Mouse (Mus musculus) heart, embryonic 16.5 days (tissue): ENCODE data around the gene Nup133. TPM values are rescaled to one million over a fixed set of nuclear protein-coding genes. Genes with fewer than 3 reads are reported as not detected.

Source experiments
- ATAC-seq: fragments of 200-750 bp; cut with Nextera tagmentation; replicated peaks from 2 replicates; pipeline ENCODE4 v1.8.0; 2017; ENCODE audit warnings: moderate number of reproducible peaks; ENCODE audit not compliant: insufficient read depth, low FRiP score; ENCODE audit errors: extremely low read depth
- H3K27ac ChIP-seq: fragments of 300-500 bp; sonication (generic); 2 replicates; pipeline ENCODE4 v1.5.1; 2014; ENCODE audit warnings: mild to moderate bottlenecking, low read length, control low read depth, moderate library complexity
- H3K27me3 ChIP-seq: fragments of 300-500 bp; sonication (generic); 2 replicates; pipeline ENCODE4 v1.6.1; 2014; ENCODE audit warnings: low read length, mixed read lengths; ENCODE audit not compliant: control insufficient read depth, insufficient read depth
- H3K36me3 ChIP-seq: fragments of 300-500 bp; sonication (generic); 2 replicates; pipeline ENCODE4 v1.6.1; 2014; ENCODE audit not compliant: control insufficient read depth, insufficient read depth
- H3K4me1 ChIP-seq: fragments of 300-500 bp; sonication (generic); 2 replicates; pipeline ENCODE4 v1.6.1; 2014; ENCODE audit warnings: low read length, mixed read lengths; ENCODE audit not compliant: control insufficient read depth, insufficient read depth
- H3K4me2 ChIP-seq: fragments of 300-500 bp; sonication (generic); 2 replicates; pipeline ENCODE4 v1.6.1; 2014; ENCODE audit warnings: low read depth, mild to moderate bottlenecking, control low read depth, low read length
- H3K4me3 ChIP-seq: fragments of 300-500 bp; sonication (generic); 2 replicates; pipeline ENCODE4 v1.5.1; 2014; ENCODE audit warnings: mild to moderate bottlenecking, control low read depth, low read length
- H3K9ac ChIP-seq: fragments of 300-500 bp; sonication (generic); 2 replicates; pipeline ENCODE4 v1.6.1; 2014; ENCODE audit warnings: low read length, control low read depth
- H3K9me3 ChIP-seq: fragments of 300-500 bp; sonication (generic); replicated peaks from 2 replicates; pipeline ENCODE4 v1.6.1; 2016; ENCODE audit warnings: low read length; ENCODE audit not compliant: control insufficient read depth
- WGBS: fragments of 180-500 bp; shearing (Covaris S2); extraction: QIAGEN DNeasy Blood & Tissue Kit; methylation state at CpG from one replicate; pipeline ENCODE4 v1.1.7; 2014; 5-methylcytosine and 5-hydroxymethylcytosine counted together
- polyA plus RNA-seq: library from polyadenylated mRNA; unstranded; fragments of >200 nt; fragmentation: Nextera tagmentation; extraction: Ambion mirVana; gene quantifications from 2 replicates; pipeline ENCODE4 v1.2.1, GENCODE M21; 2015

Gene Nup133
- polyA plus RNA-seq, 1 experiment from 2014 or later: 21.6 TPM

DNA sequence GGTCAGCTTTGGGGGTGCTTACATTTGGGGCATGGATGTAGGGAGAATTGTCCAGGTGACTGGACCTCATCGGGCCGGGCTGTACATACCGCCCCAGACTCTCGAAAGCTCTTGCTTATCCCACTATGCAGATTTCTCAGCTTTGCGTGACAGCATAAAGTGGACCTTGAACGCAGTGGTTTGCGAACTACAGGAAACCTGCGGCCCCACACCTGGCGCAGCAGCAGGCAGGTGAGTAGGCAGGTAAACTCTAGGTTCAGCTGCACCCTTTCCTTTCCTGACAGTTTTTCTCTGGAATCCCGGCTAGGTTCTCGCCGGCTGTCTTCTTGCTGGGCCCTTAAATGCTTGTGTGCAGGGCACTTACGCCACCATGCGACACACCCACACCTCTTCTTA is 52.7 kb downstream of the Nup133 start:
- H3K27me3 ChIP-seq: peaks cover 45% of the 10 kb centered on the region
- no peak overlapping the region for H3K4me2 ChIP-seq
- ATAC-seq: no peak
- H3K4me3 ChIP-seq: no peak overlapping the region
- 56% methylated on average over 14 of the region's 14 CpGs for WGBS
- H3K9me3 ChIP-seq: no peaks in the 10 kb centered on the region
- H3K36me3 ChIP-seq: peaks cover 3% of the 10 kb centered on the region; the same call in 1 of the 2 replicates
- no peak overlapping the region for H3K27ac ChIP-seq
- no peak overlapping the region for H3K9ac ChIP-seq
- H3K4me1 ChIP-seq: no peaks in the 10 kb centered on the region

DNA sequence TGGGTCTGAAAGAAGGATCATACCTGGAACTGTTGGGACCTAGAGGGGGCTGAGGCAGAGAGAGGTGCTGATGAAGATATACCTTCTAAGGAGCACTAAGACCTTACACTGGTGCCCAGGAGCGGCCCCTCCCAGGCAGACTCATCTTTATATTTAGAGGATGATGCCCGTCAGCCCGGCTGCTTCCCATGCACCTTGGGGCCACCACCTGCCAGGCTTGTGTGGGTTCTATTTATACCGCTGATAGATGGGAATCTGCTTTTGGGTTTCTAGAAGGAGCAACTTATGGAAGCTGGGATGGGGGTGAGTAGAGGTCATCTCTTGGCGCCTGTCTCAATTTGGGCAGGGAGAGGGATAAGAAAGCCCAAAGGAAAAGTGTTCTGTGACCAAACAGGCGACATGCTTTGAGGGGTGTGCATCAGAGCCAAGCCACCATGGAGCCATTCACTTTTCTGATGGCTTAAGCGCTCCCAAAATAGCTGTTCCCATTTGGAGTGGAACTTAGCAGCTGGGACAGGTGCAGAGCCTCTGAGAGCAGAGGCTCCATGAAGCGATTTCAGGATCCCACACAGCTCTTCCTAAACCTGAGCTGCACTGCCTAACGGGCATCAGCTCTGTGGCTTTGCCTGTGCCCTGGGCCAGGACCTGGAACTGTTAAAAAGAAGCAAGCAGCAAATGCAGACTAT is 53.2 kb downstream of the Nup133 start:
- H3K9ac ChIP-seq: no peak overlapping the region
- peaks cover 49% of the 10 kb centered on the region for H3K27me3 ChIP-seq
- no peak overlapping the region for H3K4me2 ChIP-seq
- H3K4me1 ChIP-seq: no peaks in the 10 kb centered on the region
- H3K9me3 ChIP-seq: no peaks in the 10 kb centered on the region
- ATAC-seq: no peak
- peaks cover 1% of the 10 kb centered on the region; the same call in 1 of the 2 replicates for H3K36me3 ChIP-seq
- no peak overlapping the region for H3K4me3 ChIP-seq
- 56% methylated on average over 9 of the region's 9 CpGs for WGBS
- no peak overlapping the region for H3K27ac ChIP-seq

GRCm38 (mm10) chr8:123895230-123895629 is 53.8 kb downstream of the Nup133 start:
- H3K27ac ChIP-seq: no peak overlapping the region

GRCm38 (mm10) chr8:123894502-123895097 is 54.5 kb downstream of the Nup133 start, which contains the start of gene Acta1:
TSS of gene Acta1 (minus strand) at chr8:123894751.
- WGBS: 10% methylated on average over 15 of the region's 15 CpGs
- Histone ChIP-seq H3K27me3 (peaks cover 53% of the 10 kb centered on the region), H3K9ac (no peak within 1 kb of the TSS), H3K4me2 (peak within 1 kb of the TSS; percentile 19; the same call in 1 of the 2 replicates), H3K36me3 (no peaks in the 10 kb centered on the region), H3K4me3 (no peak within 1 kb of the TSS), H3K27ac (no peak within 1 kb of the TSS), H3K4me1 (no peaks in the 10 kb centered on the region), H3K9me3 (no peaks in the 10 kb centered on the region)
- ATAC-seq: no peak

More at GRCm38 (mm10) chr8:123895230-123895629, 53.8 kb downstream of the Nup133 start:
- ATAC-seq: no peak
- Histone ChIP-seq H3K4me3 (no peak overlapping the region), H3K9me3 (no peaks in the 10 kb centered on the region), H3K36me3 (no peaks in the 10 kb centered on the region), H3K27me3 (peaks cover 53% of the 10 kb centered on the region), H3K4me1 (no peaks in the 10 kb centered on the region), H3K4me2 (no peak overlapping the region), H3K9ac (no peak overlapping the region)
- WGBS: 66% methylated on average over 4 of the region's 4 CpGs

DNA sequence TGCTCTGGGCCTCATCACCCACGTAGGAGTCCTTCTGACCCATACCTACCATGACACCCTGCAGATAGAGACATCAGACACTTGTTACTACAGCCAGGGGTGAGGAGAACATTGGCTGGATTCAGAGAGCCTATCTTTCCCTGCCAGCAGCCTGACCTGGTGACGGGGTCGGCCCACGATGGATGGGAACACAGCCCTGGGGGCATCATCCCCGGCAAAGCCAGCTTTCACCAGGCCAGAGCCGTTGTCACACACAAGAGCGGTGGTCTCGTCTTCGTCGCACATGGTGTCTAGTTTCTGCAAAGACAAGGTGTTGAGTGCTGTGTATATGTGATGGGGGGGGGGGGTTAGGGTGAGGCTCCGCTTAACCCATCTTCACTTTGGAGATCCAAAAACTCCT is 55.7 kb downstream of the Nup133 start:
- no peak overlapping the region for H3K4me3 ChIP-seq
- peaks cover 53% of the 10 kb centered on the region for H3K27me3 ChIP-seq
- no peak for ATAC-seq
- H3K9me3 ChIP-seq: no peaks in the 10 kb centered on the region
- H3K4me1 ChIP-seq: no peaks in the 10 kb centered on the region
- WGBS: 57% methylated on average over 11 of the region's 11 CpGs
- H3K4me2 ChIP-seq: no peak overlapping the region
- H3K36me3 ChIP-seq: no peaks in the 10 kb centered on the region
- H3K27ac ChIP-seq: no peak overlapping the region
- no peak overlapping the region for H3K9ac ChIP-seq

DNA sequence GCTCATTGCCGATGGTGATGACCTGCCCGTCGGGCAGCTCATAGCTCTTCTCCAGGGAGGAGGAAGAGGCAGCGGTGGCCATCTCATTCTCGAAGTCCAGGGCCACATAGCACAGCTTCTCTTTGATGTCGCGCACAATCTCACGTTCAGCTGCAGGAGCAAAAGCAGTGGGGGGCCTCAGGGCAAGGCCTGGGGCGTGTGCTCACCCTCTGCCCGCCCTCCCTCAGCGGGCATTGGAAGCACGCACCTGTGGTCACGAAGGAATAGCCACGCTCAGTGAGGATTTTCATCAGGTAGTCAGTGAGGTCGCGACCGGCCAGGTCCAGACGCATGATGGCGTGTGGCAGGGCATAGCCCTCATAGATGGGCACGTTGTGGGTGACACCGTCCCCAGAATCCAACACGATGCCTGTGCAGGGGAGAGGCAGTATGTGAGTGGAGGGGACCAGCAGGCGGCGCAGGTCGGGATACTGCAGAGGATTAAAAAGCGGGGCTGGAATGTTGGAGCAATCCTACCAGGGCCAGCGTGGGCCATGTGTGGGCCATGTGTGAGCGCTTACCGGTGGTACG is 56.4 kb downstream of the Nup133 start:
- Histone ChIP-seq H3K27me3 (peaks cover 53% of the 10 kb centered on the region), H3K4me3 (no peak overlapping the region), H3K9me3 (no peaks in the 10 kb centered on the region), H3K36me3 (no peaks in the 10 kb centered on the region), H3K9ac (no peak overlapping the region), H3K4me2 (no peak overlapping the region), H3K4me1 (no peaks in the 10 kb centered on the region), H3K27ac (no peak overlapping the region)
- no peak for ATAC-seq
- 14% methylated on average over 30 of the region's 30 CpGs for WGBS

DNA sequence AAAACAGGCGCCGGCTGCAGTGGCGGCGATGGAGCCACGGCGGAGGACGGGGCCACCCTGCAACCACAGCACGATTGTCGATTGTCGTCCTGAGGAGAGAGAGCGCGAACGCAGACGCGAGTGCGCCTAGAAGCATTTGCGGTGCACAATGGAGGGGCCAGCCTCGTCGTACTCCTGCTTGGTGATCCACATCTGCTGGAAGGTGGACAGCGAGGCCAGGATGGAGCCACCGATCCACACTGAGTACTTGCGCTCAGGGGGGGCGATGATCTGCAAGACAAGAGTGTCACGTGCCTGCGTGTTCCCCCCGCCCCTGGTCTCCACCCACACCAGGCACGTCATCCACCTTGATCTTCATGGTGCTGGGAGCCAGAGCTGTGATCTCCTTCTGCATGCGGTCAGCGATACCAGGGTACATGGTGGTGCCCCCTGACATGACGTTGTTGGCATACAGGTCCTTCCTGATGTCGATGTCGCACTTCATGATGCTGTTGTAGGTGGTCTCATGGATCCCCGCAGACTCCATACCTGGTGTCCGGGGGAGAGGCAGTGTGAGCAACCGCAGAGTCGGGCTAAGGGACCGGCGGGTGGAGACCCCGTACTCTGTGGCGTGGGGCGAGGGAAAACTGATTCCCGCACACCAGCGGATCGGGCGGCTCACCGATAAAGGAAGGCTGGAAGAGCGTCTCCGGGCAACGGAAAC is 57.0 kb downstream of the Nup133 start:
- Histone ChIP-seq H3K27me3 (peaks cover 53% of the 10 kb centered on the region), H3K4me3 (0 out of 2 replicates have a peak overlapping the region, but pooled peaks have one; percentile 1), H3K9ac (no peak overlapping the region), H3K36me3 (no peaks in the 10 kb centered on the region), H3K9me3 (no peaks in the 10 kb centered on the region), H3K4me1 (no peaks in the 10 kb centered on the region), H3K4me2 (peak overlapping the region; percentile 27), H3K27ac (no peak overlapping the region)
- ATAC-seq: no peak
- WGBS: 7% methylated on average over 49 of the region's 49 CpGs

DNA sequence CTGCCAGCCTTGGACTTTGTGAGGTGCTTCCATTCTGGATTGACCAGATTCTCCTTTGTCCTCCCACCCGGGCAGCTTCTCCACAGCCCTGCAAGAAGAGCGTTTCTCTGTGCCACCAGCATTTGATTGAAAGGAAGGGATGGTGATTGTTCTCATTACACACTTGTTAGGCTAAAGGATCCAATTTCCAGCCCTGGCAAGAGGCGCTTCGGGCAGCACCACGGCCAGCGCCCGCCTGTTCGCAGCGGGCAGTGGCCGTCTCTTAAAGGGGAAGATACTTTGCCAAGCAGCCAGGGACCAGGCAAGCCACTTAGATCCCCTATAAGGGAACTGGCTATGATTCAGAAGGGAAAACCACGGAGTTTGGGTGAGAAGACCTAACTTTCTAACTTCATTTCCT is 57.8 kb downstream of the Nup133 start:
- no peak overlapping the region for H3K9ac ChIP-seq
- no peaks in the 10 kb centered on the region for H3K36me3 ChIP-seq
- no peak; the same call in 1 of the 2 replicates for ATAC-seq
- H3K4me2 ChIP-seq: no peak overlapping the region
- H3K27ac ChIP-seq: no peak overlapping the region
- no peak overlapping the region for H3K4me3 ChIP-seq
- 2% methylated on average over 11 of the region's 11 CpGs for whole genome bisulfite sequencing
- H3K9me3 ChIP-seq: no peaks in the 10 kb centered on the region
- peaks cover 52% of the 10 kb centered on the region for H3K27me3 ChIP-seq
- H3K4me1 ChIP-seq: no peaks in the 10 kb centered on the region
